Mouse (Mus musculus) cerebellum, adult 2 months (tissue): ENCODE measurements around the gene Nop10. TPM values are rescaled to one million over a fixed set of nuclear protein-coding genes. Genes with fewer than 3 reads are reported as not detected.
A peak's percentile ranks its signal among the peaks of the same experiment; 100 is the strongest.
"Not testable (repeated sequence)": the region's sequence is repeated elsewhere in the genome, so short reads cannot be mapped to it uniquely, and the experiment has no call there.

ENCODE experiments used
- DNase-seq, 2 experiments: peaks; one replicate each; pipeline ENCODE4 v3.0.0; 2021
- H3K27ac ChIP-seq: fragments of 200-500 bp; 2 replicates; pipeline ENCODE4 v1.5.1; 2012; ENCODE audit warnings: low read length, control low read depth, inconsistent platforms; ENCODE audit not compliant: insufficient read depth
- H3K27me3 ChIP-seq: fragments of 200-500 bp; 2 replicates; pipeline ENCODE4 v1.6.1; 2012; ENCODE audit warnings: inconsistent platforms, mild to moderate bottlenecking, low read length, moderate library complexity; ENCODE audit not compliant: control insufficient read depth, insufficient read depth
- H3K4me1 ChIP-seq: fragments of 200-500 bp; 2 replicates; pipeline ENCODE4 v1.6.1; 2011; ENCODE audit warnings: low read length; ENCODE audit not compliant: control insufficient read depth, insufficient read depth
- H3K4me3 ChIP-seq: fragments of 200-500 bp; replicated peaks from 2 replicates; pipeline ENCODE3; 2011; ENCODE audit warnings: mild to moderate bottlenecking, low read depth, low read length, control low read depth; ENCODE audit not compliant: insufficient read depth
- CTCF ChIP-seq: fragments of 200-500 bp; IDR thresholded peaks from 2 replicates; pipeline ENCODE4 v1.5.1; 2011; ENCODE audit warnings: low read depth, mild to moderate bottlenecking, control low read depth, low read length, moderate library complexity, borderline replicate concordance; ENCODE audit not compliant: insufficient read depth
- POLR2A ChIP-seq: fragments of 200-500 bp; IDR thresholded peaks from 2 replicates; pipeline ENCODE4 v1.6.1; 2011; ENCODE audit warnings: low read length, control low read depth, borderline replicate concordance; ENCODE audit not compliant: insufficient read depth
- WGBS: fragments of 180-500 bp; shearing (Covaris S2); methylation state at CpG from one replicate; pipeline ENCODE4 v1.1.7; 2018; 5-methylcytosine and 5-hydroxymethylcytosine counted together
- polyA plus RNA-seq: library from polyadenylated mRNA; depleted of rRNA; stranded (reverse); fragments of >200 nt; gene quantifications from 2 replicates; pipeline ENCODE4 v1.2.3, GENCODE M21; 2012

The Nop10 gene
- polyA plus RNA-seq, 1 experiment: 99.7 TPM

- H3K27ac ChIP-seq: no peak overlapping the region
- 9% methylated on average over 21 of the region's 21 CpGs for WGBS
Measured at GRCm38 (mm10) chr2:112284363-112285030, 22.8 kb downstream of the Nop10 start.

DNA sequence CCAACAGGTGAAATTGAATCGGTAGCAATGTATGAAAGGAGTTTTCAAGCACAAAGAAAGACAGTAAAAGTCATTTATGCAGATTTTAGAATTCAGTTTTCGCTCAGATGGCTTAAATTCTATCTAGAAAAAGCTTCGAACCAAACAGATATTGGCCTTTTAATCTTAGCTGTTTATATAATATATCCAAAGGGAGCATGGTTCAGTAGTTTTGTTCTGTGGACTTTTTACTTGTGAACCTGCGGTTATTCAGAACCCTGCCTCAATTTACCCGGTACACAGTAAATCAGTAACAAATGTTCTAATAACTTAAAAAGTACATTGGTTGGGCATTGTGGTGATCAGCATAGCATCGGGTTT, 23.3 kb downstream of the Nop10 start:
- Histone ChIP-seq H3K27ac (no peak overlapping the region), H3K4me3 (no peak overlapping the region), H3K27me3 (no peaks in the 10 kb centered on the region), H3K4me1 (peaks cover 4% of the 10 kb centered on the region; the same call in 1 of the 2 replicates)
- WGBS: 66% methylated on average over 6 of the region's 6 CpGs
- no peak for DNase-seq
- TF ChIP-seq CTCF (no peak), POLR2A (no peak)

More at GRCm38 (mm10) chr2:112284363-112285030, 22.8 kb downstream of the Nop10 start:
- DNase-seq: no peak
- TF ChIP-seq CTCF (no peak), POLR2A (no peak)
- H3K27me3 ChIP-seq: no peaks in the 10 kb centered on the region
- H3K4me3 ChIP-seq: peak overlapping the region; percentile 25
- H3K4me1 ChIP-seq: peaks cover 4% of the 10 kb centered on the region; the same call in 1 of the 2 replicates

GRCm38 (mm10) chr2:112286062-112286461, 24.3 kb downstream of the Nop10 start:
- H3K4me3 ChIP-seq, H3K4me1 ChIP-seq, H3K27ac ChIP-seq, DNase-seq, H3K27me3 ChIP-seq: not testable (repeated sequence)
- WGBS: 97% methylated on average over 1 of the region's 1 CpGs

DNA sequence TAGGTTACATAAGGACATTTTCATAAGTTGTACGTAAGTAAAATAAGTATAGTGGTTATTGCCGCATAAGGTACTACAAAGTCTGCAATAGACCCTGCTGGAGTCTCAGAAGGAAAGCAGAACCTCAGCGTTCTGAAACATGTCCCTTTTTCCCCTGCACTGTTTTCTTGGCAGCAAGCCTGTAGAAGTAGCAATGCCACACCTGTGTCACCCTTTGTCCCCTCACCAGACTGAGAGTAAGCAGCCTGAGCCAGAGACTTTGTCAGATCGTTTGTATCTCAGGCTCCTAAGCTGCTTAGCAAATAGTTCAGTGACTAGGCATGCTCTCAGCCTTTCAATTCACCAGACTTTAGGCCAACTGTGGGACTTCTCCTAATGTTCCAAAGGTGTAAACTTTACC, 25.3 kb downstream of the Nop10 start:
- WGBS: 52% methylated on average over 4 of the region's 4 CpGs
- Histone ChIP-seq H3K27me3 (no peaks in the 10 kb centered on the region), H3K4me1 (peaks cover 4% of the 10 kb centered on the region; the same call in 1 of the 2 replicates), H3K27ac (no peak overlapping the region), H3K4me3 (no peak overlapping the region)
- no peak for DNase-seq
- no peak for TF ChIP-seq CTCF
- TF ChIP-seq POLR2A: no peak

GRCm38 (mm10) chr2:112289507-112289906, 27.8 kb downstream of the Nop10 start:
- WGBS: 97% methylated on average over 3 of the region's 3 CpGs
- TF ChIP-seq CTCF (no peak), POLR2A (no peak)
- DNase-seq: no peak
- H3K4me1 ChIP-seq: peaks cover 9% of the 10 kb centered on the region; the same call in 1 of the 2 replicates
- H3K4me3 ChIP-seq: no peak overlapping the region
- H3K27ac ChIP-seq: no peak overlapping the region
- H3K27me3 ChIP-seq: no peaks in the 10 kb centered on the region

GRCm38 (mm10) chr2:112292823-112293222, 31.1 kb downstream of the Nop10 start:
- no peak for TF ChIP-seq POLR2A
- no peak for TF ChIP-seq CTCF
- WGBS: 42% methylated on average over 2 of the region's 2 CpGs
- H3K27ac ChIP-seq: no peak overlapping the region

GRCm38 (mm10) chr2:112296211-112296610, 34.5 kb downstream of the Nop10 start:
- no peaks in the 10 kb centered on the region for H3K27me3 ChIP-seq
- no peak for TF ChIP-seq CTCF
- no peak for TF ChIP-seq POLR2A
- H3K27ac ChIP-seq: no peak overlapping the region
- 81% methylated on average over 3 of the region's 3 CpGs for WGBS
- no peak for DNase-seq
- no peak overlapping the region for H3K4me3 ChIP-seq
- peaks cover 9% of the 10 kb centered on the region; the same call in 1 of the 2 replicates for H3K4me1 ChIP-seq

More at GRCm38 (mm10) chr2:112292823-112293222, 31.1 kb downstream of the Nop10 start:
- Histone ChIP-seq H3K4me3 (no peak overlapping the region), H3K27me3 (no peaks in the 10 kb centered on the region), H3K4me1 (peaks cover 9% of the 10 kb centered on the region; the same call in 1 of the 2 replicates)
- peak in 1 of 2 experiments; percentile 57 for DNase-seq

GRCm38 (mm10) chr2:112298221-112298620, 36.5 kb downstream of the Nop10 start:
- Histone ChIP-seq H3K27ac (no peak overlapping the region), H3K4me1 (peaks cover 6% of the 10 kb centered on the region; the same call in 1 of the 2 replicates), H3K4me3 (no peak overlapping the region), H3K27me3 (no peaks in the 10 kb centered on the region)
- no peak for TF ChIP-seq POLR2A
- TF ChIP-seq CTCF: no peak
- DNase-seq: no peak
- WGBS: 97% methylated on average over 4 of the region's 4 CpGs
